Mouse (Mus musculus) hindbrain, postnatal 0 days (tissue): Measurements from ENCODE around the gene Dlx2. TPM values are rescaled to one million over a fixed set of nuclear protein-coding genes. Genes with fewer than 3 reads are reported as not detected.

Source experiments
- ATAC-seq: fragments of 200-750 bp; cut with Nextera tagmentation; 2 replicates; pipeline ENCODE4 v1.8.0; 2017; ENCODE audit warnings: mild to moderate bottlenecking, moderate TSS enrichment, moderate library complexity
- DNase-seq: peaks from one replicate; pipeline ENCODE4 v3.0.0-alpha.2; 2015; ENCODE audit warnings: low spot score
- H3K27ac ChIP-seq: fragments of 300-500 bp; sonication (generic); 2 replicates; pipeline ENCODE4 v1.5.1; 2014; ENCODE audit warnings: mild to moderate bottlenecking
- H3K27me3 ChIP-seq: fragments of 300-500 bp; sonication (generic); 2 replicates; pipeline ENCODE4 v1.6.1; 2014; ENCODE audit warnings: low read length, mixed read lengths; ENCODE audit not compliant: insufficient read depth
- H3K36me3 ChIP-seq: fragments of 300-500 bp; sonication (generic); 2 replicates; pipeline ENCODE4 v1.6.1; 2014; ENCODE audit warnings: low read length, mixed read lengths; ENCODE audit not compliant: insufficient read depth
- H3K4me1 ChIP-seq: fragments of 300-500 bp; sonication (generic); 2 replicates; pipeline ENCODE4 v1.6.1; 2014; ENCODE audit warnings: antibody characterized with exemption, low read length, mixed read lengths; ENCODE audit not compliant: insufficient read depth
- H3K4me2 ChIP-seq: fragments of 300-500 bp; sonication (generic); 2 replicates; pipeline ENCODE4 v1.6.1; 2014; ENCODE audit warnings: low read depth, mild to moderate bottlenecking, low read length, moderate library complexity, mixed read lengths
- H3K4me3 ChIP-seq: fragments of 300-500 bp; sonication (generic); 2 replicates; pipeline ENCODE4 v1.5.1; 2014; ENCODE audit warnings: low read length
- H3K9ac ChIP-seq: fragments of 300-500 bp; sonication (generic); replicated peaks from 2 replicates; pipeline ENCODE4 v1.6.1; 2014; ENCODE audit warnings: mild to moderate bottlenecking, low read length, moderate library complexity, mixed read lengths
- H3K9me3 ChIP-seq: fragments of 300-500 bp; sonication (generic); 2 replicates; pipeline ENCODE4 v1.6.1; 2016; ENCODE audit warnings: low read length, mixed read lengths
- CTCF ChIP-seq: IDR thresholded peaks from 2 replicates; pipeline ENCODE4 v1.5.1; 2016; ENCODE audit warnings: antibody characterized with exemption, control low read depth, low read depth
- WGBS: fragments of 180-500 bp; shearing (Covaris S2); extraction: QIAGEN DNeasy Blood & Tissue Kit; methylation state at CpG from one replicate; pipeline ENCODE4 v1.1.7; 2014; 5-methylcytosine and 5-hydroxymethylcytosine counted together
- polyA plus RNA-seq: library from polyadenylated mRNA; unstranded; fragments of >200 nt; fragmentation: Nextera tagmentation; extraction: Ambion mirVana; gene quantifications from 2 replicates; pipeline ENCODE4 v1.2.1, GENCODE M21; 2015
- total RNA-seq: library from RNA; depleted of rRNA; stranded (reverse); fragments of >200 nt; gene quantifications from 2 replicates; pipeline ENCODE4 v1.2.3, GENCODE M21; 2014

Dlx2 gene
- total and polyA plus RNA-seq, 2 experiments from 2014 or later, result 0.26 TPM; not detected in 1

GRCm38 (mm10) chr2:71524763-71525162 lies 21.8 kb downstream of the Dlx2 start:
- no peak overlapping the region for H3K4me2 ChIP-seq
- ATAC-seq (no peak), DNase-seq (no peak)
- peaks cover 85% of the 10 kb centered on the region for H3K27me3 ChIP-seq
- 33% methylated on average over 13 of the region's 13 CpGs for WGBS
- no peaks in the 10 kb centered on the region for H3K4me1 ChIP-seq
- no peaks in the 10 kb centered on the region for H3K9me3 ChIP-seq
- H3K4me3 ChIP-seq, result no peak overlapping the region
- H3K27ac ChIP-seq, result no peak overlapping the region
- no peak overlapping the region for H3K9ac ChIP-seq
- no peaks in the 10 kb centered on the region for H3K36me3 ChIP-seq
- TF ChIP-seq CTCF, result no peak

GRCm38 (mm10) chr2:71523431-71523830 lies 23.1 kb downstream of the Dlx2 start:
- no peak for TF ChIP-seq CTCF
- 63% methylated on average over 4 of the region's 4 CpGs for WGBS
- Histone ChIP-seq H3K4me1 (no peaks in the 10 kb centered on the region), H3K27me3 (peaks cover 75% of the 10 kb centered on the region), H3K27ac (no peak overlapping the region), H3K4me3 (no peak overlapping the region), H3K9me3 (no peaks in the 10 kb centered on the region), H3K36me3 (no peaks in the 10 kb centered on the region), H3K9ac (no peak overlapping the region), H3K4me2 (no peak overlapping the region)
- ATAC-seq, result no peak
- no peak for DNase-seq

- no peak overlapping the region for H3K4me2 ChIP-seq
- H3K27ac ChIP-seq, result no peak overlapping the region
- H3K9me3 ChIP-seq, result no peaks in the 10 kb centered on the region
- H3K4me3 ChIP-seq, result no peak overlapping the region
- H3K4me1 ChIP-seq, result no peaks in the 10 kb centered on the region
- peaks cover 70% of the 10 kb centered on the region for H3K27me3 ChIP-seq
- H3K9ac ChIP-seq, result no peak overlapping the region
- 82% methylated on average over 4 of the region's 4 CpGs for WGBS
- no peak for DNase-seq
- no peak for TF ChIP-seq CTCF
- no peak for ATAC-seq
- no peaks in the 10 kb centered on the region for H3K36me3 ChIP-seq
These were observed 23.7 kb downstream of the Dlx2 start for GRCm38 (mm10) chr2:71522871-71523270.

GRCm38 (mm10) chr2:71517466-71518099 lies 29.0 kb downstream of the Dlx2 start:
- TF ChIP-seq CTCF, result no peak
- Histone ChIP-seq H3K9ac (no peak overlapping the region), H3K9me3 (no peaks in the 10 kb centered on the region), H3K36me3 (no peaks in the 10 kb centered on the region), H3K27me3 (peaks cover 21% of the 10 kb centered on the region), H3K4me3 (no peak overlapping the region), H3K4me2 (no peak overlapping the region), H3K4me1 (no peaks in the 10 kb centered on the region), H3K27ac (no peak overlapping the region)
- WGBS, result 57% methylated on average over 8 of the region's 8 CpGs
- DNase-seq (no peak), ATAC-seq (no peak)

GRCm38 (mm10) chr2:71516995-71517394 lies 29.6 kb downstream of the Dlx2 start:
- Histone ChIP-seq H3K27ac (no peak overlapping the region), H3K36me3 (no peaks in the 10 kb centered on the region), H3K4me1 (no peaks in the 10 kb centered on the region), H3K27me3 (peaks cover 19% of the 10 kb centered on the region; the same call in 1 of the 2 replicates), H3K4me3 (no peak overlapping the region), H3K9ac (no peak overlapping the region), H3K4me2 (no peak overlapping the region), H3K9me3 (no peaks in the 10 kb centered on the region)
- WGBS, result 42% methylated on average over 4 of the region's 4 CpGs
- DNase-seq (no peak), ATAC-seq (no peak)
- no peak for TF ChIP-seq CTCF

GRCm38 (mm10) chr2:71512326-71512725 lies 34.2 kb downstream of the Dlx2 start:
- DNase-seq (no peak), ATAC-seq (no peak)
- no peaks in the 10 kb centered on the region for H3K27me3 ChIP-seq
- 70% methylated on average over 9 of the region's 9 CpGs for WGBS
- TF ChIP-seq CTCF, result no peak
- no peaks in the 10 kb centered on the region for H3K4me1 ChIP-seq
- no peak overlapping the region for H3K4me2 ChIP-seq
- no peaks in the 10 kb centered on the region for H3K9me3 ChIP-seq
- no peak overlapping the region for H3K9ac ChIP-seq
- no peaks in the 10 kb centered on the region for H3K36me3 ChIP-seq
- H3K27ac ChIP-seq, result no peak overlapping the region
- no peak overlapping the region for H3K4me3 ChIP-seq

GRCm38 (mm10) chr2:71511209-71511608 lies 35.3 kb downstream of the Dlx2 start:
- no peak for TF ChIP-seq CTCF
- no peak for ATAC-seq
- DNase-seq, result no peak
- no peak overlapping the region for H3K27ac ChIP-seq
- no peaks in the 10 kb centered on the region for H3K4me1 ChIP-seq
- no peak overlapping the region for H3K4me2 ChIP-seq
- H3K9me3 ChIP-seq, result no peaks in the 10 kb centered on the region
- 94% methylated on average over 7 of the region's 7 CpGs for WGBS
- H3K27me3 ChIP-seq, result no peaks in the 10 kb centered on the region
- no peak overlapping the region for H3K4me3 ChIP-seq
- no peak overlapping the region for H3K9ac ChIP-seq
- no peaks in the 10 kb centered on the region for H3K36me3 ChIP-seq
